Mouse (Mus musculus): ENCODE measurements around the gene Edf1.
A peak's percentile ranks its signal among the peaks of the same experiment; 100 is the strongest.

Edf1 gene

DNA sequence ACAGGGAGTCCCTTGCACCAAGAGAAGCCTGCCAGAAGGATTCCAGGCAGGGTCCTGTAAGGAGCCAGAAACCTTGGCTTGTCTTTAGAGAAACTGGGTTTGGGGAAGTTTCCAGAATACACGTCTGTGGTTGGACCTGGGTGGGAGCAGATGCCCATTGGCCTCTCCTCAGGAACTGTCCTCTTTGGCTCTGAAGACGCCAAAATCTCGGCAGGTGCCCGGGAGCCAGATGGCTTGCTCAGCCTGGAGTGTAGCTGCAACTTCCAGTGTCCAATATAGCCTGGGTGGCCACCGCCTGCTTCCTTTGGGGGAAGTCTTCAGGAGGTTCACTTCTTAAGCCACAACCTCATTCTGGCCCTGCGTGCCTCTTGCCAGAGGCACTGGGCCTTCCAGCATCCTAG lies 24.3 kb downstream of the Edf1 start:
- DNase-seq (ENCODE audit: low read depth, low spot score), result no peak

DNA sequence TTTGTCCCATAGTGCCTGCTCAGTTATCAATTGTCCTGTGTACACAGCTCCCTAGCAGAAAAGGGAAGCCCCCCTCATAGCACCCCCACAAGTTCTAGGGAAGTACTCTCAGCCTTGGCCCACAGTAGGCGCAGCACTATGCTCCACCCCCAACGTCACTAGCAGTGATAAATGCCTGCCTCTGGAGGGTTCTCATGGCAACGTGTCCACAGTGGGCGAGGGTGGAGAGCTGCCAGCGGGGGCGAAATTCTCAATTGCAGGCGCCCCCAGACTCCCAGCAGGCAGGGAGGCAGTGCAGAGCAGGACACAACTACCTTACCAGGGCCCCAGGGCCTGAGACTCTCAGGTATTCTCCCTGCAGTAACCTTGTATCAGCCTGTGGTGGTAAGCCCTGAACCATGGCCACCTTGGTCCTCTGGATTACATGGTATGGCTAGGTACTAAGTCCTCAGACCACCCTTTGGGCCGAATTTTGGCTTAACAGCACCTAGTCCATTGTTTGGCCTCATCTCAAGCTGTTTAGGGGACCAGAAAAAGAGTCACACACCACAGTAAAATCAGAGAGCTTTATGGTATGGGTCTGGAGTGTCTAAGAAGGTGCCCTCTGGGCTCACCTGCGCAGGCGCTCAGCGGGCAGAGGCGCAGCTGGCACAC lies 24.9 kb downstream of the Edf1 start:
- DNase-seq (ENCODE audit: low read depth, low spot score), result no peak

DNA sequence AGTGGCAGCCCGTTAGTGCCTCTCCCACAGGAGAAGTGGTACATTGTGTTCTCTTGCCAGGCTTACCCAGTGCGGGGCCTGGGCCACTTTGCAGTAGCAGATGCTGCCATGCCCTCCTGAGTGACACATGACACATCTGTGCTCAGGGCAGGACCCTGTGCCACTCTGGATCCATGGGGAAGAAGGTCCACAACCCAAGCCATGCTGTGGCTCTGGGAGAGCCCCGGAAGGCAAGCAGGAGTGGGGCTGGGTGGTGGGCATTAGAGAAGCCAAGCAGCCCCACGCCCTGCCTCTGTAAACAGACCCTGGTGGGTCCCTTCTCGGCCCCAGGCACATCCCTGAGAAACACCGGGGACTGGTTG lies 25.5 kb downstream of the Edf1 start:
- no peak for DNase-seq (ENCODE audit: low read depth, low spot score)

DNA sequence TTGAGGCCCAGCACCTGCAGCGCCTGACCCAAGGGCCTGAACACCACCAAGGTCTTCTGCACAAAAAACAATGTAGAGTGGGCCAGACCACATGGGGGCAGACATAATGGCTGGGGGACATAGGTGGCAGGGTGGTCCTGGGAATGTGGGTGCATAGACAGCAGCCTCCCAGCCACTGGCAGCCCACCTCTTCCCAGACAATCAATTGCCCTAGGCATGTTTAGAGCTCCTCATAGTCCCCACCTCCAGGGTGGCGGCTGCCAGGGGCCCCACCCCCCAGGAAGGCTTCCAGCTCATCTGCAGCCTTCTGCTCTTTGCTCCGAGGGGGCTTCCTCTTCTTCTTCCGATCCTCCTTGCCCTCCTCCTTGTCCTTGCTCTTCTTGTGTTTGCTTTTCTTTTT lies 25.9 kb downstream of the Edf1 start:
- no peak for DNase-seq (ENCODE audit: low read depth, low spot score)

DNA sequence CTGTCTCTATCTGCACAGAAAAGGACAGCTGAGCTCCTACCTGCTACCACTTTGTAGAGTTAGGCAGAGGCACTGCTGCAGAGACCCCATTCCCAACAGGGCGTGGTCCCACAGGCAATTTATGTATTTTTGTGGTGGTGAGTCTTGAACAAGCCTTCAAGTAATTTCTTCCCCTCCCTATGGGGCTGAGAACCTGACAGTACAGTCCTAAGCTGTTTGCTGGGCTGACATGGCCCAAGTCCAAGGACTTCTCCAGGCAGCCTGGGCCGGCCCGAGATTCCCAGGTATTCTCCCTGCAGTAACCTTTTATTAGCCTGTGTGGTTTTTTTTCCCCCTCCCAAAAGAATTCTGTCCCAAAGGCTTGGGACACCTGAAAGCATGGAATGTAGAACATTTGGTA lies 26.5 kb downstream of the Edf1 start:
- no peak for DNase-seq (ENCODE audit: low read depth, low spot score)

DNA sequence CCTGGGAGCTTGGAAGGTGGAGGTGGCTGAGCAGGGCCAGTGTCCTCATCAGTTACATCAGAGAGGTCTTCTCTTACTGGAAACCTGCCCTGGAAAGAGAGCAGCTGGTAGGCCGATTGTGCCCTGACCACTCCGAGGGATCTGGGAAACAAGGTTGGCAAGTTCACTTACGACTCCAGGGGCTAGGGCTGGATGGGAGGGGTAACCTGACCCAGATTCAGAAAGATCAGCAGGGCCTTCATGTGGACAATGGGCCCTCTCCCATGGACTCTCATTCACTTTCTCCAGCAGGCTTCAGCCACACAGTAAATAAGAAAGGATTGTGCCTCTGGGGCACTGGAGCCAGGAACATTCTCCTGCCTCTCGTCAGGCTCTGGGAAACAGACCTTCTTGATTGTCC lies 27.2 kb downstream of the Edf1 start:
- no peak for DNase-seq (ENCODE audit: low read depth, low spot score)

DNA sequence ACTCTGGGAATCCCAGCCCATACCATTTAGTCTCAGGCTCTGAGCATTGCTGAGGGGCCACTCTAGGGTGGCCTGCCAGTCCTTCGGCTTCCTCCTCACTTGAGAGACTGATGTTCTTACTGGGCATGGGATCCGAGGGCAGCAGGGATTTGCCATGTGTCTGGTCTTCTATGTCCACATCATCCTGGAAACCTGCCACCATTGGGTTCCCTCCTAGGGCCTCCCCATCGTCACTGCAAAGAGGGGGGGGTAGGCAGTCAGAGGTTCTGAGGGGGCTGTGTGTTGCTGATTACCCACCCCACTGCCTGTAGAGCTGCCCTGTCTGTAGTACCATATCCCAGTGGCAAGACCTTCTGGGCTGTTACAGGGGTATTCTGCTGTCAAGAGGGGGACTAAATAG lies 28.0 kb downstream of the Edf1 start:
- no peak for DNase-seq (ENCODE audit: low read depth, low spot score)

DNA sequence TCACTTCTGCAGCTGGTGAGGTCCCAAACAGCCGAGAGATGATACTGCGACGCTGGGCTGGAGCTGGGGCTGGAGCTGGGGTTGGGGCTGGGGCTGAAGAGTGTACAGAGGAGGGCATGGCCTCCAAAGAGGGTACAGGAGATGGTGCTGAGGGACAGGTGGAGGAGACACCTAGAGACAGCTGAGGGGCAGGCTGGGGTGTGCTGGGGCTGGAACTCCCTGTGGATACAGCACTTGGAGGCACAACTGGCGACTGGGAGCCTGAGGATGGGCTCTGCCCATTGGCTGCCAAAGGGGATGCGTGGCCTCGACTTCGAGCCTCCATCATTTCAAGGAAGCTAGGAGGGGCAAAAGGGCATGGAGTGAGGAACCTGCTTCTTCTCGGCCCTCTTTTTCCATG lies 29.6 kb downstream of the Edf1 start:
- DNase-seq (ENCODE audit: low read depth, low spot score), result no peak

DNA sequence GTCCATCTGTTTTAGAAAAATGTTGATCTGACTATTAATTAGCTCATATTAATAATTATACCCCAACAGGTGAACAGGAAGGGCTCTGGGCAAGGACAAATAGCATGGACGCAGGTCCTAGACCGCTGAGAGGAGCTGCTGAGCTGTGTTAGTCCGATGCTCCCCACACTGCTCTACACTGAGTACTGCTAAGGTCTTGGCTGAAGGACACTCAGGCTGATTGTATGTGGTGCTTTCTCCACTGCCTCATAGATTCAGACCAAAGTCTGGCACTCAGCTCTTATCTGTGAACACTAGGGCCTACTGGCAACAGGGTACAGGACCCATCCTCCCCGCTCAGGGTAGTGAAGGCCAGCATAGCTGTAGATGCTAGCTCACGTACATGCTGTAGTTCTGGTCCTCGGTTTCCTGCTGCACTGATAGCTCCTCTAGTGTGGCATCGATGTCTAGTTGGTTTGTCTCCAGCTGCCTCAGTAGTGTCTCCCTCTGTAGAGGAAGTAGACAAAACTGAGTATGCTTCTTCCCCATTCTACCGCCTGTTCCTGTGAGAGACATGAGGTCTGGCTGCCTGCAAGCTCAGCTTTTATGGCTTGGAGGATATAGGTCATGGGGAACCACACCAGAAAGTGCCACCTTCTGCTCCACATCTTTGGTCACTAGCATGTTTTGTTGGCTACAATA lies 30.7 kb downstream of the Edf1 start:
- DNase-seq (ENCODE audit: low read depth, low spot score), result no peak

DNA sequence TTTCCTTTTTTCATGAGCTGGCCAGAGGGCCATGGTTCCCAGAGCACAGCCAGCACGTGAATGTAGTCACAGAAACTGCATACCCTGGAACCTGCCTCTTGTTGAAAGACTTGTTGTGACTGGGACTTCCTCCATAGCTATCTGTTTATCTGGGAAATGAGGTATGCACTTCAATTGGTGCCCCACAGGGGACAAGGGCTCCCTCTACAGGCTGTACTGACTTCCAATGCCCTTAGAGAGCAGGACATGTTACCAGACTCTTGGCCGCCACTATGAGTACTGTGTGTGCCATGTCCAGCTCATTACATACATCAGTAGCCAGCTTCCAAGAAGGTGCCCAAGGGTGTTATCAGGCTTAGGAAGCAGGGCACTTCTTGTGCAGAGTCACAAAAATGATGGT lies 34.2 kb downstream of the Edf1 start:
- peak; percentile 56 for DNase-seq (ENCODE audit: low read depth, low spot score)

DNA sequence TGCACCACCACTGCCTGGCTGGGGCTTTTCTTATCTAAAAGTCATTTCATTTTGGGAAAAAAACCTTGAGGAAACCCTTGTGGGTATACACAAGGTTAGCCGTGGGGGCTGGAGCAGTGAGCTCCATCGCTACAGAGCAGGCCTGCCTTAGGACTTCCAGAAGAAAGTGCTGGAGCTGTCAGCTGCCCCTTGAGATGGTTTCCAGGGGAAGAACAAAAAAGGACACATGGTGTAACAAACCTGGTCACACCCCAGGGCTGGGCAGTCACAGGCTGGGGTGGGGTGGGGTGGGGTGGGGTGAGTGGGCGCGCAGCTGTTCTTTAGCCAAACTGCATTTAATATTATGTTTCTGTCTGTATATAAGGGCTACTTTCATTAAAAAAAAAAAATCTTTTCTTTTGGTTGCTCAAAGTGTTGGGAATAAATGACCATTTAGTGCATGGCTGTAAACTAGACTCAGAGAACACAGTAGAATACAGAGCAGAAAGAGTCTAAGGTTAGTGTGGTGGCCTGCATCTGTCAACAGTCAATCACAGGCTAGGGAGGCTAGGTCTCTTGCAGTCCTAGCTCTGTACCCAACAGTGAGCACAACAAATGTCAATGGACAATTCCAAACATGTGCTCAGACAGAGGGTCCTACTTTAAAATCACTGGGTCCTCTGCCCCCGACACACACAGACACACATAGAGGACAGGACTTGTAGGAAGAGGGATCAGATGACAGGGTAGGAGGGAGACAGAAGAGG lies 39.3 kb downstream of the Edf1 start:
- no peak for DNase-seq (ENCODE audit: low read depth, low spot score)

DNA sequence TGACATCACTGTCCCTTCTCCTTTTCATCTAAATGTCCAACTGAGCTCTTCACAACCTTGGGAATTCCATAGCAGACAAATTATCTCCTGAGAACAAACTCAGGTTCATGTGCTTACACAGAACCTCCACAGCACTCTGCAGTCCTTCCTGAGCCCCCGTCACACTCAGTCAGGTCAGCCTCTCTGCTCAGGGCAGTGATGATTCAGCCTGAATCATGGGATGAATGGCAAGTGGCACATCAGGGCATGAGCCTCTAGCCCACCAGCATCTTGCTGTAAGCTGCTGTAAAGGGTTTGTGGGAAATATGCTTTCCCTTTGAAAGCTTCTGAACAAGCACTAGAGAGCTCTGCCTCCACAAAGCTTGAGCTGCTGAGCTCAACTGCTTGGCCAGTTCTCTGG lies 41.1 kb downstream of the Edf1 start:
- no peak for DNase-seq (ENCODE audit: low read depth, low spot score)

DNA sequence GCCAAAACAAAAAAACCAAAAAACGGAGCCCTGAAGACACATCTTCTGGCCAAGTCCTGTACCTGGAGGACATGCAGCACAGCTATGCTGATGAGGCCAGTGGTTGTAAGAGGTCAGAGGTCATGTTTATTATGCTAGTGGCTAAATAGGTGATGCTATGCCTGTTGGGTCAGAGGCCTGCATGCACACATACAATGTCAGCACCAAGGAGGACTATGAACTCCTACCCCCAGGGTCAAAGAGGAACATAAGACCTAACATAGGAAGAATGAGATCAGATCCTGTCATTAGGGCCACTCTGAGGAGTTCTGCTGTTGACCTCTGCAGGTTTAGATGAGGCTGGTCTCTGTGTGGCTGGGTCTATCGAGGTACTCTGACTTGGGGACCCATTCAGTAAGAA lies 42.4 kb downstream of the Edf1 start:
- no peak for DNase-seq (ENCODE audit: low read depth, low spot score)

DNA sequence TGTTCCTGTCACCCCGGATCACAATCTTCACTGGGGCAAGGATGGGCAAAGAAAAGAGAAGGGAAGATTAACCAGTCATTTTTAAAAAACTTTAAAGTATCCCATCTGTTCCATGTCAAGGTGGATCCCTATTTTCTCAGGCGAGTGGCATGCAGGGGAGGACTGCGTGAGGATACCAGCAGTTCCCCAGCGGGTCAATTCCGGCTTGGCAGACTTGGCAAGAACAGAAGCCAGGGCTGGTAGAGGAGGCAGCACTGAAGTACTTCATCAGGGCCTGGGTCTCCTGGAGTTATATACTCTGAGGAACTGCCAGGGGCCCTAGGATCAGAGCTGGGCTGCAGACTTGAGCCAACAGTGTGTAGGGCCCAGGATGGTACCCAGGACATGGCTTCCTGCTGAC lies 44.9 kb downstream of the Edf1 start:
- no peak for DNase-seq (ENCODE audit: low read depth, low spot score)

DNA sequence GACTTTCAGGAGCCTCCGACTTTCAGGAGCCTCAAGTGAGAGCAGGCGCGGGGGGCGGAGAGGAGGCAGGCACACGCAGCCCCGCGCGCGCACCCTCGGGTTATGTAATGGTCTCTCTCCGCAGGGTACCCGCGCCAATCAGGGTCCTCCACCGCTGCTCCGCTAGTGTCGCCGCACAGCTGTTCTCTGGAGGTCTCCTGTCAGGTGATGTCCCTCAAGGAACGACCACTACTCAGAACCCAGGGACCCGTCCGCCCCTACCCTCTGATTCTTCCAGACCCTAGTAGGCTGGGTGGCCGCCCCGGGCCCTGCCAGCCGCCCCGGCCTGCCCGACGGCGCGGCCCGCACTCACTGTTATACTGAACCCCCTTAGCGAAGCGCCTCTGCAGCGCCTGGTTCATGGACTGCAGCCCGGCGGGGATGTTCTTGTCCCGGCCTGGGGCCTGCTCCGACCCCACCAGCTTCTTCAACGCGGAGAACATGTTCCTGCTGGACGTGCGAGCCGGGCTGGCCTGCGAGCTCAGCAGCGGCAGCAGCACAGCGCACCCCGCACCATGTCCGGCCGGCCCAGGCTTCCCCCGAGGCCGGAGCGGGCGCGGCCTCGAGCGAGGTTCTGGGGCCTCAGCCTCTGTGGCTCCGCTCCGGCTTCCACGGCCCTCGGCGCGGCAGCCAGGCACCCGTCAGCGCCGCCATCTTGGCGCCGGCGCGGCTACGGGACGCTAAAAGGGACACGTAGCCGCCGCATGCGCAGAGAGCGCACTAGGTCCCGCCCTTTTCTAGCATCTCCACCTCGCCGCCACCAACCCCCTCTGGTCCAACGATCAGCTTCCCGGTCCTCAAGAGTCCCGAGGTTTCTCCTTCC lies 50.3 kb downstream of the Edf1 start, which contains the start of gene Rabl6:
Gene Rabl6, minus strand, starts transcription at position 761 of the 862 bp plus-strand sequence.
- DNase-seq (ENCODE audit: low read depth, low spot score), result peak; percentile 93

DNA sequence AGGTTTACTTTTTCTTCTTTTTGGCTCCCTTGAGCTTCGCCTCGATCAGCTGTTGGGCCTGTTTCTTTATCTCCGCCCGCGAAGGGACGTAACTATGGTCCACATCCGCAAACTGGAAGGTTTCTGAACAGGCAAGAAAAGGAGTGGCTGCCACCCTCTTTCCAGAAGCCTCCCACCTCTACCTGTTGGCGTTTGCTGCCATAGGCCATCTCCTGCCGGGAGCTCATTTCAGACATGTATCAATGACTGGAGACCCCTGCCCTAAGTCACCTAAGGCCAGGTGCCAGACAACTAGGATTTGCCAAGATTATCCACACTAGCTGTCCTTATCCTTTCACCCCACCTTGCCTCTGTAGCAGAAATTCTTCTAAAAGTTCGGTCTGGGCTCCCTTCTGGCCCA lies 51.0 kb downstream of the Edf1 start:
- no peak for DNase-seq (ENCODE audit: low read depth, low spot score)
